Mouse (Mus musculus) liver, embryonic 14.5 days (tissue): Measurements from ENCODE around the gene Tmed5.

ENCODE experiments used
- CTCF ChIP-seq: IDR thresholded peaks from 2 replicates; pipeline ENCODE4 v1.5.1; 2016; ENCODE audit warnings: antibody characterized with exemption, low read depth, control low read depth
- EP300 ChIP-seq: IDR thresholded peaks from 2 replicates; pipeline ENCODE4 v1.6.1; 2016; ENCODE audit warnings: antibody characterized with exemption, low read depth

GRCm38 (mm10) chr5:108120221-108120900, 12.1 kb downstream of the Tmed5 start:
- TF ChIP-seq CTCF (peak; percentile 35; the same call in 1 of the 2 replicates), EP300 (no peak)
